Mouse (Mus musculus) frontal cortex, adult (tissue): ENCODE measurements around the gene Nmnat3.

Experiments
- ATAC-seq: cut with Nextera tagmentation; 2 replicates; pipeline ENCODE4 v1.9.2; 2017; ENCODE audit warnings: mild to moderate bottlenecking, moderate library complexity, mixed read lengths; ENCODE audit not compliant: low TSS enrichment

Nmnat3 gene

DNA sequence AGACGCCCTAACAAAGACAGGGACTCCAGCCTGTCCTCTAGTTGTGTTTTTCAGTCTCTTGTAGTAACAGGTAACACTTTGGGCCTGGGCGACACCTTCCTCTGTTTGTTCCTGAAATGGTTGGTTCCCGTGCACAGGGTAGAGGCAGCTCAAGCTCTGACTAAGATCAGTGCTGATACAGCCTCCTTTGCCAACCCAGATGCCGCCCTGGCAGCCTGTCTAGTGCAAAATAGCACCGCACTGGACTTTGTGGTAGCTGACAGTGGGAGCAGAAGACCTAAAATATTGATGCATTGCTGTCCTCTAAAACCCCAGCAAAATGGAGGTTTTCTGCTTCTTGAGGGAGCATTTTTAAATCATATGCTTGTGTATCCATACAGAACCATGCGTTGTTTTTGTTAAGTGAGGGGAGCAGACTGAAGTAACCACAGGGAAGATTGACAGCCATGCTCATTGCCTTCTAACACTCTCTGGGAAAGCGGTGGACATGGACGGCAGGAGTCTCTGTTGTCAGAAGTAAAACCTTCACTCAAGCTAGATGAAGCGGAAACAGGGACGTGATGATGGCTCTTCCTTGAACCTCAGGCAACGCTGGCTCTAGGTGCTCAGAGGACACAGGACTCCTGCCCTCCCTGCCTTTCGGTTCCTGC, 24.2 kb downstream of the Nmnat3 start:
- ATAC-seq: no peak

DNA sequence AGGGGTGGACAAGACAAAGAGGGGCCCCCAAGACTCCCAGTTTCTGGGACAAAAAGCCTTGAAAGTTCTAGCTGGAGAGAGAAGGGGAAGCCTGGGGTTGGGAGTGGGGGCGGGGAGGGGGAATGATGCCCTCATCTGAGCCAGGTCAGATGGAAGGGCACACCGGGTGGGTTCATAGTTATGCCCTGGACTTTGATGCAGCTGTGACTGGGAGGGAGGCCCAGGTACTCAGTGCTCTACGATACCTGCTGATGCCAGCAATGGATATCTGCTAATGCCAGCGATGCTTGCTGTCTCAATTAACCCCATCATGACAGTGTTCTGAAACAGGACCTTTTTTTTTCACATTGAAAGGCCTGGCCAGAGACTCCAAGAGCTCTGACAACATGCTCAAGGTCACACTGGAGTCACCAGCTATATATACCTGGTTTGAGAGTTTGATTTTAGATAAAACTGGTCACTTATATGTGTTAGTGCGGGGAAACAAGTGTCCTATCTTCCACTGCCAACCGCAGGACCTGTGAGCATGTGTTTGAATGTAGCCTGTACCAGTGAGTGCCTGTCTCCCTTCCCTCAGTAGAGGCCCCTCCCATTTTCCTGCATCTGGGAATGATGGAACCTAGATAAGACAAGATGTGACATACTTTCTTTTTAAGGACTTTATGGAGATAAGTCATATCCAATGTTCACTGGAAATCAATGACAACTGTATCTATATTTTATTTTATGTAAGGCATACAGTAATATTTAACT, 25.6 kb downstream of the Nmnat3 start:
- no peak for ATAC-seq

DNA sequence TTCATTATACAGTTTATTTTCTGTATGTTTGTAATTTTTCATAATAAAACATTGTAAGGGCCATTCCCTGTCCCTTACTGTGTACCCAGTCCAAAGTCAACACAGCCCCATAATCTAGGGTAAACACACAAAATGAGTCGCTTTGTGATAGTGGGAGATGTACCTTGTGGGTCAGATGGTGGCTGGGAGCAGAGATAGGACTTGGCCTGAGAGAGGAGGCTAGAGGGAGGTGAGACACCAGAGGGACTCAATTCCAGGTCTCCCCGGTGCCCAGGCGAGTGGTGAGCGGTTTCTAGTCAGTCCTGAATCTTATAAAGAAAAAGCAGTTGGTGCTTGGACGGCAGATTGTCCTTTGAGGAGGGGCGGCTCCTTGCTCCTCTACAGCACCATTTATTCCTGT, 26.4 kb downstream of the Nmnat3 start:
- no peak for ATAC-seq

DNA sequence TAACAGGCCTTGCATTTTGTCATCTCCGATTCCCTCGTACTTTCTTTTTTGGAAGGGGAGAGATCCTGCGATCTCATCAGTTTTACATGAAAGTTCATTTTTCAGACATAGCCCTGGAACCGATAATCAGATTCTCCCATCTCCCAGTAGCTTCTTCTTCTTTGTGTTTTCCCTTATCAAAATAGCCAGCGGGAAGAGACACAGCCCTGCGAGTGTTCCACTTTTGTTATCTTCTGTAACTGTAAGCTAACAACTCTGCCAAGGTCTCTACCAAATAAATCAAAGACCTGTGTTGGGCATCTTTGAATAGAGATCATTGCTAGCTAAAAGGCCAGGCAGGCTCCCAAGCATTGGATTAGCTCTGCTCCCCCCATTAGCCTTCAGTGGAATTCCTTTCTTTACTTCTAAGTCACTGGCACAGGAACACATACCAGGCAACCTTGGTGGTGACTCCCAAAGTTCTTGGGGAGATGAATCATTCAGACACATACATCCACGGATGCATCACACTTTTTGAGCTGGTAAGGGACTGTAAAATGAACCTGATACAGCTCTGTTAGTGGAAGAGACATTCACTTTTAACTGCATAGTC, 26.9 kb downstream of the Nmnat3 start:
- ATAC-seq: no peak

DNA sequence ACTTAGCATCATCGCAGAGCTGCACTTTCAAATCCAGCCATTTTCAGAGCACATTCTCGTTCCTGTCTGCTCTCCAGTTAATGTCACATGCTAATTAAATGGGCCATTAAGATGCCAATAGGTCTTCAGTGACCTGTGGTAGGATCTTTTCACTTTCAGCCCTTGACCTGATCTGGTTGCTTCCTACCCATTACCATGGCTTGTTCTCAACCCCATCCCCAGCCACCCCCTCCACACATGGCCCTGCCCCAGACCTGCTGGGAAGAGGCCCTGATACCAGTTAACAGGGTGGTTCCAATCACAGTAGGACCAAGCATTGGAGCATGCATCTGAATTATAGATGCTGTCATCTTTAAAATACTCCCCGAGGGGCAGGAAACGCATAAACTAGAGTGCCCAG, 30.7 kb downstream of the Nmnat3 start:
- no peak for ATAC-seq

DNA sequence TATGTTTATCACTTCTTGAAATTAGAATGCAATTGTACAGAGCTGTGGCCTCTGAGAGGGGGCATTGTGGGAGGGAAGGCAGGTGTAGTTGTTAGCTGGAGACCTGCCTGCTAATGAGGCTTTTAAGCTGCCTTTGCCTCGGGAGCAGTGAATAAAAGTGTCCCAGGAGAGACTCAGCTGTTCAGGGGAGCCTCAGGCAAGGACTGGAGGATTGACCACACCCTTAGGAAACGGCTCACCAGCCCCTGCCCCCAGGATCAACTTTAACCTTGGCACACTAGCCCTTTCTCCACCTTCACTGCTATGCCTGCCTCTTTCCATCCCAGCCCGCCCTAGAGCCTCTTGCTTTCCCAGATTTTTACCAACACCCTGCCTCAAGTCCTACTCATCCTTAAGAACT, 31.6 kb downstream of the Nmnat3 start:
- no peak for ATAC-seq

DNA sequence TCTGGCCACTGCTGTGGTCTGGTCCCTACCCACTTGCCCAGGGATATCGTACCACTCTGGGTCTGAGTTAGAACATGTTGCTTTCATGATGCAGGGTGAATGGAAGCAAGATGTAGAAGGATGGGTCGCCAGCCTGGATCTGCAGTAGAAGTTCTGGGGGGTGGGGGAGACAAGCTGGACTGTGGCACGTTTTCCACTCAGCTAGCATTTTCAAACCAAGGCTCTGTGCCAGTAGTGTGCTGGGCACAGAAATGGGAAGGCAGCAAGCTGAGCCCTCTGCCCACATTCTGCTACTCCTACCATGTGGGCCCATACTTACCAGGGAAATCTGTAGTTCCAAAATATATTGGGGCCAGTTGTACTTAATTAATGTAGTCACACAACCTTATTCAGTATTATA, 33.5 kb downstream of the Nmnat3 start:
- ATAC-seq: no peak

DNA sequence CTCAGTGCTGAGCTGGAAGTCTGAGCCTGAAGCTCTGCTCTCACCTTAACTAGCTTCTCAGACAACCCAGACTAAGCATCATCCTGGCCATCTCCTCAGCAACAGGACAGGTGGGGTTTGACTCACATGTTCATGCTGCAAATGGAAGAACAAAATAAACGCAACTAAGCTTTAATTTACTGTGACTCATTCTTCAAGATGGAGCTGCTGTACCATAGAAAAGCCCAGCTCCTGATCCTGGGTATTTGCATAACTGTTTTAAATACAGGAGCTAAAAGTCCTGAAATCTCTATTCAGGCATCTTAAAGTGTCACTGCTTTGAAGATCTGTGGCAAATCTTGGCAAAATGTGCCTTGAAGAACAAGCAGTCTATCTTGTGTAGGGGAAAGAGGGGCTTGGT, 38.9 kb downstream of the Nmnat3 start:
- ATAC-seq: peak; percentile 60

DNA sequence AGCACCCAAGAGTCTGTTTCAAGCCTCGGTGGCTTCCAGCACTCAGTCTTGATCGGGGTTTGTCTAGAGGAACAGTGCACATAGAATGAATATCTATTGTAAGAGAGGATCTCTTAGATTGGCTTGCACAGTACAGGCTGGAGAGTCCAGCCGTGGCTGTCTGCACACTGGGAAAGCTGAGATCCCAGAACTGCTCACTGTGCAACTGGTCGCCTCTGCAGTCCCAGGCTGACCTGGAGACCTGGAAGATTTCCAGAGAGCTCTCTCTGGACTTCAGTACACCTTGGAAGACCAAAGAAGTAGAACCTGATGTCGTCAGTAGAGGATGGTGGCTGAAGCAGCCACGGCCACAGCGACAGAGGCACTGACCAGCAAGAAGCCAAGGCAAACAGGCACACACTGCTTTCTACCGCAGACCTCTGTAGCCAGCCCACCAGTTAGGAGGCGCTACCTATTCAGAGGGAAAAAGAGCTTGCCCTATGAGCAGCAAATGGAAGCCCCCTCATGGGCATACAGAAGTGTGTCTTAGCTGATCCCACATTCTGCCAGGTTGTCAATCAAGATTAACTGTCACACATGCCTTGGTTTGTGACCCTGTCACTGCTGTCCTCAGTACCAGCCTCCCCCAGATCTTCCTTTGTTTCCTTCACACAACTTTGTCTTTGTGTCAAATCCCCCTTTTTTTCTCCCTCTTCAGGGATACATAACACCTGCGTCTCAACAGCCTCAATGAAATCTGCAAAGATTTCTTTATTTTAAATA, 41.4 kb downstream of the Nmnat3 start:
- ATAC-seq: no peak

DNA sequence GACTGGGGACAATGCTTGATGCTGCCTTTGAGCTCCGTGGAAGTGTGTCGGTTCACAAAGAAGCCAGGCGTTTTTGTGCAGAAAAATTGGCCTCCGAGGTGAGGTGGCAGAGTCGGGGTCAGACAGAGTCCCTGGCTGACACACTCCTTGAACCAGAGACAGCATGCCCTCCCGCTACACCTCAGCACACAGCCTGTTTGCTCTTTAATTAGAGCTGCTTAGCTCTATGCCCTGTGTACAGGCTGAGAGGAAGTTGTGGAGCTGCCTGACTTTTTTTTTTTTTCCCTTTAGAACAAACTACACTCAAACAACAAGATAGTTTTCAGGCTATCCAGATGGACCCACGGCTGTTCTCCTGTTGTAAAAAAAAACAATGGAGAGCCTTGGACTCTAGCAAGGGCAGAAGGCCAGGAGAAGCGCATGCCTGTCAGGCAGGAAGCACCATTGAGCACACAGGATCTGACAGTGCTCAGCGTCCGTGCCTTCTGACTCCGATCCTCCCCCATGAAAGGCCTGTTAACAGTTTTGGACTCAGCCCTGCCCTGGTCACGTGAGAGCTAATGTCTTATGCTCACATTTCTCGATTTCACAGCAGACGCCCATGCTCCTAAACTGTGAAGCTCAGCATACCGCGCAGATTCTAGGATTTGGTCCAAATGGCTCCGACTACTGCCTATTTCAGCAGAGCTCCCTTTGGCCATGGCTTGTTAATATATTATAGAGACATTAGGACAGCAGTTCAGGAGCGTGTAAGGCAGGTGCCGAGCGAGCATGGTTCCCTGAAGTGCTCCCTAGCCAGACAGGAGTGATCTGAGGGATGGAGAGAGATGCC, 42.3 kb downstream of the Nmnat3 start:
- peak; percentile 48 for ATAC-seq

DNA sequence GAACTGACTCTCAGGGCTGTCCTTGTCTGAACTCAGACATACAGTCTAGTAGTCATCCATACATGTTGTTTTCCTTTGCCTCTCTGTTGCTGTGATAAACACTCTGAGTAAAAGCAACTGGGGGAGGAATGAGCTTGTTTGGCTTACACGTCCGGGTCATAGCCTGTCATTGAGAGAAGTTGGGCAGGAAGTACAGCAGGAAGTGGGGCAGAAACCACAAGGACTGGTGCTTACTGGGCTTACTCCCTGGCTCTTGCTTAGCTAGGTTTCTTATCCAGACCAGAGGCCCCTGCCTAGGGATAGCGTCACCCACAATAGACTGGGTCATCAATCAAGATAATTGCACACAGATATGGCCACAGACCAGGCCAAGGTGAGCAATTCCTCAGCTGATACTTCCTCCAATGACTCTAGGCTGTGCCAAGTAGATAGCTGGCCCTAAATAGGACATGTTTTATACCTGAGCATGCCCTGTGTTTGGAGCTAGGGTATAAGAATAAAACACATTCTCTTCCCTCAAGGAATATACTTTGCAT, 46.1 kb downstream of the Nmnat3 start:
- ATAC-seq: no peak

DNA sequence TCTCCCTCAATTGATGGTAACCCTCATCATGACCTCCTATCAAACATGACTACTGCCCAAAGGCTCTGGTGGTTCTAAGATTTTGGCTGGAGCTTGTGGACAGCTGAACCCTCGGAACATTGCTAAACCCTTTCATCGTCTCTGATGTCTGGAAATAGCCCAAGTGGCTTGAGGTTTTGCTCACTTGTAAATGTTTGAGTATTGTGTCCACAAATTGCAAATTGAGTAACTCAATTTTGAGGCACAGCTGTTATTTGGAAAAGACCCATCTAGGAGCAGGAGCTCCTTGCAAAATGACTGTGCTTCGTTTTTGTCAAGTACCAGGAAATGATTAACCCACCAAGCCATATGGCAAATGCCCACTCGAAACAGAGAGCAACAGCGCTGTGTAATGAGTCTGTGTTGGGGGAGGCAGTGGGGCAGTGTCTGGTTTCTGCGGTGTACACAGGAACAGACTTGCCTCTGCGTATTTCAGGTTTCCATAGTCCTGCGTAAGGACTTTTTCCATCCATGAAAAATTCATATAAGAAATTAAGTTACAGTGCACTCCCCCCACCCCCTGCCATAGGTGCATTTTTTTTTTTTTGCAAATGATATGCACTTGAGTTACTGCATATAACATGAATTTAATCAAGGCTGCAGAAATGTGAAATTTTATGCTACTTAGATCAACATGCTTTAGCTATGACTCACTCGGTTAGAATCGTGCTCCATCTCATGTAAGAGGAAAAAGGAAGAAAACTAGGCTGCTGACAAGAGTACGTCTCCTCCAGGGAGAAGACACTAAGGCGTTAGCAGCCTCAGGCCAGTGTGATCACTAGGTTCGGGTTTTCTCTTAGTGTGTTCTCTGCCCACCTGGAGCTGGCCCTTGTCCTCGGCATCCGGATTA, 50.9 kb downstream of the Nmnat3 start:
- peak; percentile 96 for ATAC-seq

DNA sequence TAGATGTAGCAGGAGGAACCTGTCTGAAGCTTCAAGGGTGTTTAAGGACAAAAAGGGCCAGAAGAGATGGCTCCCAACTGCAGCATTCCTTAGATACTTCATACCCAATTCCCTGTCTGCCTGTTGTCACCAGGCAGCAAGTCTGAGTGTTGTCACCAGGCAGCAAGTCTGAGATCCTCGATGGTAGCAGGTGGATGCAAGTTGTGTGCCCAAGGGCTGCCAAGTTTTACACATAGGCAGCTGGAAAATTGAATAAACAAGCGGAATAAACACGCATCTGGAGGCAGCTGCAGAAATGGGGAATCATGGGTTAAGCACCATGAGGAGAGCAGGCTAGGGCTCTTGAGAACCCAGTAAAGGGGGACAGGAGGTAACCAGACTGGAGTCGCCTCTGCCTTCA, 52.7 kb downstream of the Nmnat3 start:
- no peak for ATAC-seq

DNA sequence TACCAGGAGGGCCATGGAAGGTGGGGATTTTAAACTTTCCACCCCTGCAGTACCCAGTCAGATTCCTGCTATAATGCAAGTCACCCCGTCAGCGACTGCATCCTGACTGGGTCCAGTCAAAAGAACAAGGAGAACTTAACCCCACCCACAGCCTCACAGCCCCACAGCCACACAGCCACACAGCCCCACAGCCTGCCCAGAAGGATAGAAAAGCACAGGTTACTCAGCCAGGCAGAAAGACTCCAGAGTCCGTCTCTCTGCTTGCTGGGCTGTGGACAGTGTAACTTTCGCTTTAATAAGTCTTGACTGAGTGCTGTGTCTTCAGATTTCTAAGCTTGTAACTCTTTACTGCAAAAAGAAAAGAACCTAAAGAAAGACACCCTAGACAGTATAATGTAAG, 53.2 kb downstream of the Nmnat3 start:
- no peak for ATAC-seq

DNA sequence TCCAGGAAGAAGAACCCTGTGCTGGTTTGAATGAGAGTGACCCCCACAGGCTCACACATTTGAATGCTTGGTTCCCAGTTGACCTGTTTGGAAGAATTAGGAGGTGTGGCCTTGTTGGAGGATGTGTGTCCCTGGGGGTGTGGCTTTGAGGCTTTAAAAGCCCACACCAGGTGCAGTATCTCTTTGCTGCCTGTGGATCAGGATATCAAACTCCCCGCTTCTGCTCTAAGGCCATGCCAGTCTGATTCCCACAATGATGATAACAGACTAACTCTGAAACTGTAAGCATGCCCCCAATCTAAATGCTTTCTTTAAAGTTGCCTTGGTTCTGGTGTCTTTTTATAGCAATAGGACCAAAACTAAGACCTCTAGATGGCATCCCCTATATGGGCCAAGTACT, 58.6 kb downstream of the Nmnat3 start:
- no peak for ATAC-seq

DNA sequence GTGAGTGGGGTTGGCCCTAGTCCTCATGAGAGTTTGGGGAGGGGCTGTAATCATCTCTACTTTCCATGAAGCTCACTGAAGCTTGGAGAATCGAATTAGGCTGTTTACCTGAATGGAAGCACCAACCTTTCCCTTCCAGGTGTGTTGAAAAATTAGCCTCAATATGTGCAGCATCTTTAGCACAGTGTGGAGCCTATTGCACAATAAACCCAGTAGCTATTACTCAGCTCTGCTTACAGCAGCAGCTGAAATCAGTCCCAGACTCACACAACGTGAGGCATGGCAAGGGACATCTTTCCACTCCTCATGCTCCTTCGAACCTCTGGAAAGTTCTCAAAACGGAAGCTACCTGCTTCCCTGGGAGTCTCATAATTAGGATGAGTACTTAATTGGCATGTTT, 59.0 kb downstream of the Nmnat3 start:
- no peak for ATAC-seq

DNA sequence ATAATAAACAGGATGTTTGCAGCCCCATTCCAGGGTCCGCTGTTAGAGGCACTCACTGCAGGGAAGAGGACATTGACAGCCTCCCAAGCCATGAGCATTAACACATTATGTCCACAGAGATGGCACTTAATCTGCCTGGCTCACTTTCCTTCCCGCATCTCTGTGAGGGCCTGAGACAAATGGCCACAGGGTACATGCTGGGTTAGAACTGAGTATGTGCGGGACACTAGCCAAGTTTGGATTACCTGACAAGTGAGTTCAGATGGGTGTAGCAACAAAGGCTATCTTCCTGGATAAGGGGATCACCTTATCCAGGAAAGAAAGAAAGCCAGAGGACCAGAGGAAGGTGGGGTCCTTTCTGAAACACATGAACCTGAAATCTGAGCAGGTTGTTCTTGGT, 59.8 kb downstream of the Nmnat3 start:
- ATAC-seq: no peak

DNA sequence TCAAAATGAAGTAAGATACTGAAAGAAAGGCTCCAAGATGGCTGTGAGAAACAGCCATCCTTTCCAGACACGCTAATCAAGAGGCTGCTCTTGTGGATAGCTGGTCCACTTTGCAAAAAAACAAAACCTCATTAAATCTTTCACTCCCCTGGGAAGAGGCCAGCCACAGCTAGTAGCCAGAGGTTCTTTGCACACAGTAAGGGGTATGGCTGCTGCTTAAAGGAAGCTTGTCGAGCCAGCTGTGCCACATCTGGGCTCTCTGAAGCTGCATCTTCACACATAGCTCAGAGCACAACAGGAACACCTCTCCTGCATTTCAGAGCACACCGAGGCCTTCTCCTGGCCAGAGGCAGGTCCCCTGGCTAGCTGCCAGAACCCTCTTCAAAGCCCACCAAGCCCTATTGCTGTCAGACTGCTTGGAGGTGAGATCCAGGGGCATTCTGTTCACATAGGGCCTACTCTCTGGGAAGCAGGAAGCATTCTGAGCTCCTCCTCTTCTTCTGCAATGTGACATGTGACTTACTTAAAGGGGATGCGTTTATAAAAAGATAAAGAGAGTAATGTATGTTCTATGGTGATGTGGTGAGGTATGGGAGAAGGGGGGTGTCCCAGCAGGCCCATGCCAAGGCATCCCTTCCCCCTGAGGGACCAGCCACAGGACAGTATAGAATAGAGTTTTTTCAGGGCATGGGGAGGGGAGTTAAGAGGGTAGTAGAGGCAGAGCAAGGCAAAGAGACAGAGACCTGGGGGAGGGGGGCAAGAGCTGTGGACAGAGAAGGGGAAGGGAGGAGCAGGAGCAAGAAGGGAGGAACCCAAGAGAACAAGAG, 63.3 kb downstream of the Nmnat3 start:
- no peak for ATAC-seq

DNA sequence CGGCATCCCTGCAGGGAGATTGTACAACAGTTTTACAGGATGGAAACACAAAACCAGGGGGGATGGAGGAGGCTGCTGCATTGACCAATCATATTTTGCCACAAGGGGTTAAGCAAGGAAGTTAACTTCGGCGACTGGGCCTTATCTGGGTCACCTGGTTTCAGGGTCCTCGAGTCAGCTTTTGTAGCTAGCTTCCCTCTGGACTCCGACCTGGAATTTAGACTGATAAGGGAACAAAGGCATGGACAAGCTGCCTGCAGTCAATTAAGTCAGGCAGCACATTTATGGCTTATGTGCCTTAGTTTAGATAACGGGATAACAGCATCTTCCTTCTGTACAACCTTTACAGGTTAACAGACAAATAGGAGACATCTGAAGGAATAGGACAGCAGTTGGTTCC, 65.1 kb downstream of the Nmnat3 start:
- no peak for ATAC-seq

DNA sequence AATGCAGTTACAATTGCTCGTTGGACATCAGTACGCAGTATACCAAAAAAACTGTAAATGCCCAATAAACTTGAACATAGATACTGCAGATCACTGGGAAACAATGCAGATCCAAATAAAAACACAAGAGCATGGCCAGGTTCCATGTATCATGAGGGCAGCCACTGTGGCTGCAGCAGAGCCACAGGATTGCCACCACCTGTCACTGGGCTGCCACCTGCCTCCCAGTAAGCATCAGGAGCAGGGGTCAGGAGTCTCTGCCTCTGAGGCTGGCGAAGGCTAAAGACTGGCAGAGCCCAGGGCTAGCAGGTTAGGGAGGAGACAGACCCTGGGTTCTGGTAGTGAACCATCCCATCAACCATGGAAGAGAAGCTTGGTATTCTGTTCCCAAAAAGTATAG, 67.7 kb downstream of the Nmnat3 start:
- ATAC-seq: no peak
